ENCODE assay signal across 16 mouse cellular contexts in the genomic region with DNA sequence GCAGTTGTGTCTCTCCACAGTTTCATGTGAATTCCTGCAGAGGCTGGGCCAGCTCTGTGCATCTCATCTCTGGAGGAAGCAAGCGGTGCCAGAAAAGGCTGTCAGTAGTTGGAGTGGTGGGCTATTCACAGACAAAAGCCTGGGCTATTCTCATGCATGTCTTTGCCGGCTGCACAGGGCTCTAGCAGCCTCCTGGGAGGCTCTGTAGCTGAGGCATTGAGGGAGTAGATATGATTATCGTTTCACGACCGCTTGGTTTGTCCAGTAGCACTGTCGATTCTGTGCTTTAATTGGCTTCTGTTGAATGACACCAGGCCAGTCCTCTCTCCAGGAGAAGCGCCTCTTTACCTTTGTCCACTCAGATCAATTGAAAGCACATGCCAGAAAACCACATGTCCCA. TPM values are rescaled to one million over a fixed set of nuclear protein-coding genes. Genes with fewer than 3 reads are reported as not detected.
A peak's percentile ranks its signal among the peaks of the same experiment; 100 is the strongest.
DNase-seq lines count a peak whose midpoint lies in the region; ATAC-seq lines count a peak whose summit lies in the region.
"Had no signal": no experiment of that assay in that cellular context is flagged by ENCODE, and none has a peak within 500 bp of the region (broad histone marks: within the 10 kb centered on the region; RNA-seq: fewer than 3 reads in every experiment).

No protein-coding gene starts in this region.

- H3K4me3 ChIP-seq in hindbrain, embryonic 10.5 days = 0 out of 2 replicates have a peak overlapping the region, but pooled peaks have one; percentile 16
- H3K4me3 ChIP-seq in midbrain, embryonic 13.5 days (replicated peaks) = no peak overlapping the region
- H3K4me3 ChIP-seq: heart, embryonic 10.5 days had no signal

- H3K36me3 ChIP-seq in hindbrain, embryonic 10.5 days = no peaks in the 10 kb centered on the region
- H3K36me3 ChIP-seq in midbrain, embryonic 13.5 days = no peaks in the 10 kb centered on the region
- H3K36me3 ChIP-seq: heart, embryonic 10.5 days had no signal

- no peaks in the 10 kb centered on the region for H3K27me3 ChIP-seq in hindbrain, embryonic 10.5 days (ENCODE audit: insufficient read depth, poor library complexity, severe bottlenecking)
- no peaks in the 10 kb centered on the region for H3K27me3 ChIP-seq in midbrain, embryonic 13.5 days

- DNase-seq in embryo, embryonic 10.5 days (ENCODE audit: low spot score) = peak; percentile 42
- no peak for DNase-seq in embryo, embryonic 11 days
- DNase-seq in ZHBTc4 (ENCODE audit: low read depth, low spot score) = peak; percentile 14
- DNase-seq in hindbrain, embryonic 10.5 days (ENCODE audit: low spot score) = no peak
- no peak for DNase-seq in layer of hippocampus, adult 11-12 months (ENCODE audit: low spot score)
- no peak for DNase-seq in urinary bladder, postnatal 25 days (ENCODE audit: low spot score)
- DNase-seq: cerebellum, adult 8-10 months; gastrocnemius, postnatal 10 days; kidney, postnatal 25 days; lung, adult 2 months; right cerebral cortex, postnatal 25 days; thymus, postnatal 14 days had no signal

- peaks cover 24% of the 10 kb centered on the region for H3K4me1 ChIP-seq in hindbrain, embryonic 10.5 days (replicated peaks)
- H3K4me1 ChIP-seq in midbrain, embryonic 13.5 days (replicated peaks) = peaks cover 40% of the 10 kb centered on the region

- H3K9me3 ChIP-seq in hindbrain, embryonic 10.5 days = 0 out of 2 replicates have a peak, but pooled peaks cover 3% of the 10 kb centered on the region
- no peaks in the 10 kb centered on the region for H3K9me3 ChIP-seq in midbrain, embryonic 13.5 days
- H3K9me3 ChIP-seq: heart, embryonic 10.5 days had no signal

- no peak overlapping the region for H3K9ac ChIP-seq in midbrain, embryonic 13.5 days (replicated peaks)

- H3K27ac ChIP-seq in hindbrain, embryonic 10.5 days = peak overlapping the region; percentile 74
- peak overlapping the region; percentile 84 for H3K27ac ChIP-seq in midbrain, embryonic 13.5 days
- H3K27ac ChIP-seq: heart, embryonic 10.5 days had no signal

- WGBS in hindbrain, embryonic 10.5 days = 13% methylated on average over 7 of the region's 7 CpGs
- 2% methylated on average over 7 of the region's 7 CpGs for WGBS in midbrain, embryonic 13.5 days

- H3K4me2 ChIP-seq in midbrain, embryonic 13.5 days (replicated peaks) = peak overlapping the region; percentile 11

- peak; percentile 79 for ATAC-seq in midbrain, embryonic 13.5 days
- no peak for ATAC-seq in megakaryocyte-erythroid progenitor cell, adult 5-6 weeks (replicated peaks; ENCODE audit: low FRiP score, low TSS enrichment, poor library complexity, severe bottlenecking)

RNA-seq across cellular contexts. Expression of gene Gpr156, which starts 9.8 kb away (rescaled TPM):
- 2.1 and 4.5 TPM in 2 replicates for polyA plus RNA-seq in hindbrain, embryonic 10.5 days (2016; fragmentation: Nextera tagmentation; extraction: Ambion mirVana)
- 8.2 and 9.4 TPM in 2 replicates for polyA plus RNA-seq in midbrain, embryonic 13.5 days (2015; fragmentation: Nextera tagmentation; extraction: Ambion mirVana)
- total RNA-seq in megakaryocyte-erythroid progenitor cell, adult 5-6 weeks (2014; fragmentation: Nextera tagmentation) = not detected in 2 replicates
- not detected in 2 replicates for total RNA-seq in megakaryocyte-erythroid progenitor cell, adult 5-6 weeks (2017)
- total RNA-seq: megakaryocyte progenitor cell, adult 5-6 weeks had no signal

RNA-seq across cellular contexts. Expression of gene Lrrc58, which starts 57.9 kb away (rescaled TPM):
- polyA plus RNA-seq in hindbrain, embryonic 10.5 days (2016; fragmentation: Nextera tagmentation; extraction: Ambion mirVana) = 44.7 and 54.0 TPM in 2 replicates
- 41.3 and 43.1 TPM in 2 replicates for polyA plus RNA-seq in midbrain, embryonic 13.5 days (2015; fragmentation: Nextera tagmentation; extraction: Ambion mirVana)
- 29.8 and 33.2 TPM in 2 replicates for total RNA-seq in megakaryocyte-erythroid progenitor cell, adult 5-6 weeks (2014; fragmentation: Nextera tagmentation)
- 26.7 and 37.5 TPM in 2 replicates for total RNA-seq in megakaryocyte-erythroid progenitor cell, adult 5-6 weeks (2017)

Comparison
In these comparisons a context has a peak if more than half of its experiments do, and no peak if none do; other contexts are left out.
1. DNase-seq: peak in embryo, embryonic 10.5 days (single experiment) and ZHBTc4 (single experiment); none in embryo, embryonic 11 days (single experiment), hindbrain, embryonic 10.5 days (single experiment), layer of hippocampus, adult 11-12 months (single experiment) and urinary bladder, postnatal 25 days (single experiment).